Mouse (Mus musculus) left cerebral cortex, postnatal 10 days (tissue): ENCODE data around the gene Clec2g. TPM values are rescaled to one million over a fixed set of nuclear protein-coding genes. Genes with fewer than 3 reads are reported as not detected.
"Not testable (repeated sequence)": the region's sequence is repeated elsewhere in the genome, so short reads cannot be mapped to it uniquely, and the experiment has no call there.

Source experiments
- DNase-seq, 2 experiments: peaks; one replicate each; pipeline ENCODE4 v3.0.0; 2021 to 2022; ENCODE audit warnings: low spot score in 2 of 2, mixed read lengths in 1 of 2; ENCODE audit errors: extremely low spot score in 1 of 2
- intact Hi-C: fragments of 180-260 bp; cut with DNase I; formaldehyde crosslinking; loops from one replicate; pipeline ENCODE4 v1.15.1; 2025
- total RNA-seq, 2 experiments: library from RNA; stranded (reverse); gene quantifications; 2 replicates each; pipeline ENCODE4 v1.2.3; 2021

Gene Clec2g
- not detected for total RNA-seq

GRCm38 (mm10) chr6:128934081-128934480, at the start of gene Clec2g:
Gene Clec2g, plus strand, starts transcription at chr6:128934381.
- intact Hi-C loops, DNase-seq: not testable (repeated sequence)

- intact Hi-C loops, result not testable (repeated sequence)
These were observed 46.9 kb upstream of the Clec2g start, which contains the start of gene Clec2i for GRCm38 (mm10) chr6:128887091-128887790. Gene Clec2i, plus strand, starts transcription at chr6:128887588.

GRCm38 (mm10) chr6:128888834-128889233, 45.3 kb upstream of the Clec2g start:
- intact Hi-C loops, result no loop called here

More at GRCm38 (mm10) chr6:128887091-128887790, 46.9 kb upstream of the Clec2g start, which contains the start of gene Clec2i:
- DNase-seq, result peak; percentile 35 to 38

GRCm38 (mm10) chr6:128890948-128891355, 43.2 kb upstream of the Clec2g start, which contains the start of gene BC035044:
Gene BC035044, minus strand, starts transcription at chr6:128891126.
- intact Hi-C loops, result loop anchor here (2.0 to 10.0 kb wide), 2 partner anchors 40 to 294 kb away; partner anchors contain the start of gene Clec2d
- no peak for DNase-seq

More at GRCm38 (mm10) chr6:128888834-128889233, 45.3 kb upstream of the Clec2g start:
- no peak for DNase-seq

GRCm38 (mm10) chr6:128895404-128896001, 38.7 kb upstream of the Clec2g start:
- DNase-seq, result no peak
- intact Hi-C loops, result loop anchor here (10.0 kb wide), 1 partner anchor 289 kb away; the partner anchor contains the start of gene Clec2d

- intact Hi-C loops, result no loop called here
These were observed 34.1 kb upstream of the Clec2g start for GRCm38 (mm10) chr6:128900044-128900443.

GRCm38 (mm10) chr6:128900796-128901552, 33.2 kb upstream of the Clec2g start:
- intact Hi-C loops, DNase-seq: not testable (repeated sequence)

More at GRCm38 (mm10) chr6:128900044-128900443, 34.1 kb upstream of the Clec2g start:
- DNase-seq, result no peak

GRCm38 (mm10) chr6:128913598-128914254, 20.5 kb upstream of the Clec2g start:
- intact Hi-C loops, result no loop called here
- no peak for DNase-seq

- DNase-seq, result no peak
- intact Hi-C loops, result no loop called here
These were observed 16.9 kb upstream of the Clec2g start for GRCm38 (mm10) chr6:128917322-128917721.

- DNase-seq, result no peak
- intact Hi-C loops, result no loop called here
These were observed 1.1 kb upstream of the Clec2g start for GRCm38 (mm10) chr6:128933050-128933449.

- not testable (repeated sequence) for DNase-seq
These were observed 1.9 kb downstream of the Clec2g start for GRCm38 (mm10) chr6:128935889-128936665.

GRCm38 (mm10) chr6:128941646-128942421, 7.7 kb downstream of the Clec2g start:
- intact Hi-C loops, result no loop called here
- DNase-seq, result no peak

More at GRCm38 (mm10) chr6:128935889-128936665, 1.9 kb downstream of the Clec2g start:
- intact Hi-C loops, result not testable (repeated sequence)

- intact Hi-C loops, result no loop called here
- no peak for DNase-seq
These were observed 11.4 kb downstream of the Clec2g start for GRCm38 (mm10) chr6:128945564-128945963.

GRCm38 (mm10) chr6:128961110-128961509, 26.9 kb downstream of the Clec2g start:
- no peak for DNase-seq
- intact Hi-C loops, result no loop called here

- intact Hi-C loops, DNase-seq: not testable (repeated sequence)
These were observed 27.9 kb downstream of the Clec2g start for GRCm38 (mm10) chr6:128962108-128962507.

- intact Hi-C loops, result no loop called here
- DNase-seq, result no peak
These were observed 30.3 kb downstream of the Clec2g start for GRCm38 (mm10) chr6:128964519-128964918.

GRCm38 (mm10) chr6:128968463-128968862, 34.3 kb downstream of the Clec2g start:
- no peak for DNase-seq
- intact Hi-C loops, result no loop called here
